Mouse (Mus musculus) liver, embryonic 14.5 days (tissue): ENCODE data around the gene 5730507C01Rik.

ENCODE experiments used
- CTCF ChIP-seq: IDR thresholded peaks from 2 replicates; pipeline ENCODE4 v1.5.1; 2016; ENCODE audit warnings: antibody characterized with exemption, low read depth, control low read depth
- EP300 ChIP-seq: IDR thresholded peaks from 2 replicates; pipeline ENCODE4 v1.6.1; 2016; ENCODE audit warnings: antibody characterized with exemption, low read depth

- no peak; the same call in 1 of the 2 replicates for TF ChIP-seq CTCF
- no peak for TF ChIP-seq EP300
These were observed at the start of gene 5730507C01Rik for GRCm38 (mm10) chr12:18514171-18514570.
